Mouse (Mus musculus): ENCODE data around the gene Apela.

GRCm38 (mm10) chr8:65047193-65047592 is 10.1 kb upstream of the Apela start:
- TF ChIP-seq CTCF (IDR thresholded peaks at IDR 0.05) (no peak), EP300 (IDR thresholded peaks at IDR 0.05) (no peak)
